Mouse (Mus musculus): ENCODE measurements around the gene Rgs13. TPM values are rescaled to one million over a fixed set of nuclear protein-coding genes. Genes with fewer than 3 reads are reported as not detected.

The Rgs13 gene
- polyA plus RNA-seq, 1 experiment from 2014 or later = 0.30 TPM

- no peak for ATAC-seq (replicated peaks; ENCODE audit: extremely low read depth, insufficient read depth, low FRiP score)
- Histone ChIP-seq H3K9me3 (replicated peaks; ENCODE audit: control insufficient read depth, low read length) (no peaks in the 10 kb centered on the region), H3K27me3 (ENCODE audit: control insufficient read depth, insufficient read depth, low read length) (no peaks in the 10 kb centered on the region), H3K36me3 (ENCODE audit: control insufficient read depth, insufficient read depth) (no peaks in the 10 kb centered on the region), H3K4me2 (ENCODE audit: low read depth, low read length) (no peak overlapping the region), H3K4me3 (ENCODE audit: low read length) (no peak overlapping the region), H3K4me1 (ENCODE audit: control insufficient read depth, insufficient read depth, low read length) (no peaks in the 10 kb centered on the region), H3K27ac (ENCODE audit: low read length) (no peak overlapping the region), H3K9ac (ENCODE audit: low read length) (no peak overlapping the region)
- 73% methylated on average over 7 of the region's 7 CpGs for WGBS
Observed at GRCm38 (mm10) chr1:144127965-144128364, 49.2 kb downstream of the Rgs13 start.

- no peaks in the 10 kb centered on the region for H3K4me1 ChIP-seq (ENCODE audit: control insufficient read depth, insufficient read depth, low read length)
- ATAC-seq (replicated peaks; ENCODE audit: extremely low read depth, insufficient read depth, low FRiP score) = no peak
Observed at GRCm38 (mm10) chr1:144120042-144120441, 57.1 kb downstream of the Rgs13 start.

GRCm38 (mm10) chr1:144119456-144119855 is 57.7 kb downstream of the Rgs13 start:
- Histone ChIP-seq H3K27me3 (ENCODE audit: control insufficient read depth, insufficient read depth, low read length) (no peaks in the 10 kb centered on the region), H3K36me3 (ENCODE audit: control insufficient read depth, insufficient read depth) (no peaks in the 10 kb centered on the region), H3K9me3 (replicated peaks; ENCODE audit: control insufficient read depth, low read length) (no peaks in the 10 kb centered on the region), H3K4me3 (ENCODE audit: low read length) (no peak overlapping the region), H3K27ac (ENCODE audit: low read length) (no peak overlapping the region), H3K4me1 (ENCODE audit: control insufficient read depth, insufficient read depth, low read length) (no peaks in the 10 kb centered on the region), H3K9ac (ENCODE audit: low read length) (no peak overlapping the region), H3K4me2 (ENCODE audit: low read depth, low read length) (no peak overlapping the region)
- no peak for ATAC-seq (replicated peaks; ENCODE audit: extremely low read depth, insufficient read depth, low FRiP score)
- WGBS = 48% methylated on average over 2 of the region's 2 CpGs

More at GRCm38 (mm10) chr1:144120042-144120441, 57.1 kb downstream of the Rgs13 start:
- WGBS = 75% methylated on average over 4 of the region's 4 CpGs
- H3K4me3 ChIP-seq (ENCODE audit: low read length) = no peak overlapping the region
- no peaks in the 10 kb centered on the region for H3K36me3 ChIP-seq (ENCODE audit: control insufficient read depth, insufficient read depth)
- no peaks in the 10 kb centered on the region for H3K27me3 ChIP-seq (ENCODE audit: control insufficient read depth, insufficient read depth, low read length)
- no peak overlapping the region for H3K9ac ChIP-seq (ENCODE audit: low read length)
- no peak overlapping the region for H3K4me2 ChIP-seq (ENCODE audit: low read depth, low read length)
- no peaks in the 10 kb centered on the region for H3K9me3 ChIP-seq (replicated peaks; ENCODE audit: control insufficient read depth, low read length)
- no peak overlapping the region for H3K27ac ChIP-seq (ENCODE audit: low read length)

GRCm38 (mm10) chr1:144115848-144116727 is 61.1 kb downstream of the Rgs13 start:
- H3K27ac ChIP-seq (ENCODE audit: low read length) = no peak overlapping the region
- no peak overlapping the region for H3K4me3 ChIP-seq (ENCODE audit: low read length)
- no peak for ATAC-seq (replicated peaks; ENCODE audit: extremely low read depth, insufficient read depth, low FRiP score)
- H3K9ac ChIP-seq (ENCODE audit: low read length) = no peak overlapping the region
- no peaks in the 10 kb centered on the region for H3K36me3 ChIP-seq (ENCODE audit: control insufficient read depth, insufficient read depth)
- no peaks in the 10 kb centered on the region for H3K4me1 ChIP-seq (ENCODE audit: control insufficient read depth, insufficient read depth, low read length)
- H3K9me3 ChIP-seq (replicated peaks; ENCODE audit: control insufficient read depth, low read length) = no peaks in the 10 kb centered on the region
- no peaks in the 10 kb centered on the region for H3K27me3 ChIP-seq (ENCODE audit: control insufficient read depth, insufficient read depth, low read length)
- 84% methylated on average over 6 of the region's 6 CpGs for WGBS
- no peak overlapping the region for H3K4me2 ChIP-seq (ENCODE audit: low read depth, low read length)

- no peak for ATAC-seq (replicated peaks; ENCODE audit: extremely low read depth, insufficient read depth, low FRiP score)
- Histone ChIP-seq H3K27me3 (ENCODE audit: control insufficient read depth, insufficient read depth, low read length) (no peaks in the 10 kb centered on the region), H3K9ac (ENCODE audit: low read length) (no peak overlapping the region), H3K4me3 (ENCODE audit: low read length) (no peak overlapping the region), H3K9me3 (replicated peaks; ENCODE audit: control insufficient read depth, low read length) (no peaks in the 10 kb centered on the region), H3K4me1 (ENCODE audit: control insufficient read depth, insufficient read depth, low read length) (no peaks in the 10 kb centered on the region), H3K36me3 (ENCODE audit: control insufficient read depth, insufficient read depth) (no peaks in the 10 kb centered on the region), H3K27ac (ENCODE audit: low read length) (no peak overlapping the region), H3K4me2 (ENCODE audit: low read depth, low read length) (no peak overlapping the region)
- WGBS = 65% methylated on average over 6 of the region's 6 CpGs
Observed at GRCm38 (mm10) chr1:144113438-144114074, 63.6 kb downstream of the Rgs13 start.

- 53% methylated on average over 2 of the region's 2 CpGs for WGBS
- ATAC-seq (replicated peaks; ENCODE audit: extremely low read depth, insufficient read depth, low FRiP score) = no peak
- H3K4me2 ChIP-seq (ENCODE audit: low read depth, low read length) = no peak overlapping the region
- no peaks in the 10 kb centered on the region for H3K9me3 ChIP-seq (replicated peaks; ENCODE audit: control insufficient read depth, low read length)
- H3K4me3 ChIP-seq (ENCODE audit: low read length) = no peak overlapping the region
- no peaks in the 10 kb centered on the region for H3K36me3 ChIP-seq (ENCODE audit: control insufficient read depth, insufficient read depth)
- H3K9ac ChIP-seq (ENCODE audit: low read length) = no peak overlapping the region
- no peak overlapping the region for H3K27ac ChIP-seq (ENCODE audit: low read length)
- no peaks in the 10 kb centered on the region for H3K4me1 ChIP-seq (ENCODE audit: control insufficient read depth, insufficient read depth, low read length)
- no peaks in the 10 kb centered on the region for H3K27me3 ChIP-seq (ENCODE audit: control insufficient read depth, insufficient read depth, low read length)
Observed at GRCm38 (mm10) chr1:144112946-144113345, 64.2 kb downstream of the Rgs13 start.

- WGBS = 65% methylated on average over 1 of the region's 1 CpGs
- no peaks in the 10 kb centered on the region for H3K9me3 ChIP-seq (replicated peaks; ENCODE audit: control insufficient read depth, low read length)
- H3K27me3 ChIP-seq (ENCODE audit: control insufficient read depth, insufficient read depth, low read length) = no peaks in the 10 kb centered on the region
- no peak overlapping the region for H3K9ac ChIP-seq (ENCODE audit: low read length)
- ATAC-seq (replicated peaks; ENCODE audit: extremely low read depth, insufficient read depth, low FRiP score) = no peak
- no peak overlapping the region for H3K4me2 ChIP-seq (ENCODE audit: low read depth, low read length)
- H3K4me3 ChIP-seq (ENCODE audit: low read length) = no peak overlapping the region
- peaks cover 4% of the 10 kb centered on the region; the same call in 1 of the 2 replicates for H3K4me1 ChIP-seq (ENCODE audit: control insufficient read depth, insufficient read depth, low read length)
- H3K27ac ChIP-seq (ENCODE audit: low read length) = no peak overlapping the region
- no peaks in the 10 kb centered on the region for H3K36me3 ChIP-seq (ENCODE audit: control insufficient read depth, insufficient read depth)
Observed at GRCm38 (mm10) chr1:144098587-144099258, 78.4 kb downstream of the Rgs13 start.

GRCm38 (mm10) chr1:144090410-144090809 is 86.8 kb downstream of the Rgs13 start:
- no peak for ATAC-seq (replicated peaks; ENCODE audit: extremely low read depth, insufficient read depth, low FRiP score)
- Histone ChIP-seq H3K4me2 (ENCODE audit: low read depth, low read length) (no peak overlapping the region), H3K9ac (ENCODE audit: low read length) (no peak overlapping the region), H3K36me3 (ENCODE audit: control insufficient read depth, insufficient read depth) (no peaks in the 10 kb centered on the region), H3K27me3 (ENCODE audit: control insufficient read depth, insufficient read depth, low read length) (no peaks in the 10 kb centered on the region), H3K4me1 (ENCODE audit: control insufficient read depth, insufficient read depth, low read length) (no peaks in the 10 kb centered on the region), H3K4me3 (ENCODE audit: low read length) (no peak overlapping the region), H3K27ac (ENCODE audit: low read length) (no peak overlapping the region), H3K9me3 (replicated peaks; ENCODE audit: control insufficient read depth, low read length) (no peaks in the 10 kb centered on the region)
- 83% methylated on average over 1 of the region's 1 CpGs for WGBS

All from heart, embryonic 16.5 days (tissue).